Mouse (Mus musculus) cerebellum, adult 2 months (tissue): ENCODE data around the gene Tnp2.

Experiments
- CTCF ChIP-seq: fragments of 200-500 bp; IDR thresholded peaks from 2 replicates; pipeline ENCODE4 v1.5.1; 2011; ENCODE audit warnings: low read depth, mild to moderate bottlenecking, control low read depth, low read length, moderate library complexity, borderline replicate concordance; ENCODE audit not compliant: insufficient read depth
- POLR2A ChIP-seq: fragments of 200-500 bp; IDR thresholded peaks from 2 replicates; pipeline ENCODE4 v1.6.1; 2011; ENCODE audit warnings: low read length, control low read depth, borderline replicate concordance; ENCODE audit not compliant: insufficient read depth

DNA sequence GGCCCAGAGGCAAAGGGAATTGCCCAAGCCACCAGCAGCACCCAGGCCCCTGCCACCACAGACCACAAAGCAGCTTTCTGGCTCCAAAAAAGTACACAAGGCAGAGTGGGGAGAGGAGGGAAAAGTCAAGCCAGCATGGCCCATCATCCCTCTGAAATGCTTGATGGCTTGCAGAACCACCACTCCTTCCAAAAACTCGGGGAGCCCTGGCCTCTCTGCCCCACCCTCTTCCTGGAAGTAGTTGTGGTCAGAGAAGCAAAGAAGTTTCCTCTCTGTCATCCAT, 5.4 kb downstream of the Tnp2 start:
- no peak for TF ChIP-seq CTCF
- no peak for TF ChIP-seq POLR2A
